Mouse (Mus musculus): Measurements from ENCODE around the gene Mcm3ap. TPM values are rescaled to one million over a fixed set of nuclear protein-coding genes. Genes with fewer than 3 reads are reported as not detected.
A peak's percentile ranks its signal among the peaks of the same experiment; 100 is the strongest.

Gene Mcm3ap
- total and polyA plus RNA-seq, 2 experiments: 11.4 to 13.6 TPM

- Histone ChIP-seq H3K27me3 (ENCODE audit: control insufficient read depth, insufficient read depth, low read length) (no peaks in the 10 kb centered on the region), H3K4me3 (ENCODE audit: insufficient read depth, low read depth, low read length) (peak within 1 kb of the TSS; percentile 83), H3K36me3 (ENCODE audit: control insufficient read depth, insufficient read depth, low read length) (no peaks in the 10 kb centered on the region), H3K27ac (replicated peaks; ENCODE audit: insufficient read depth, low read depth, low read length) (peak within 1 kb of the TSS; percentile 82), H3K9ac (ENCODE audit: low read depth, low read length) (peak within 1 kb of the TSS; percentile 68), H3K79me2 (ENCODE audit: control insufficient read depth, insufficient read depth, low read length) (peaks cover 8% of the 10 kb centered on the region), H3K4me1 (ENCODE audit: control insufficient read depth, insufficient read depth, low read length) (peaks cover 6% of the 10 kb centered on the region)
- peak; percentile 89 for DNase-seq (ENCODE audit: extremely low read depth, low read depth, low spot score)
- 0 out of 2 replicates have a peak, but pooled peaks have one; percentile 69 for TF ChIP-seq POLR2A (IDR thresholded peaks at IDR 0.05; ENCODE audit: extremely low read depth, insufficient read depth, low read length)
- TF ChIP-seq CTCF (IDR thresholded peaks at IDR 0.05; ENCODE audit: low read depth, low read length): peak; percentile 86
- WGBS: under 1% methylated on average over 78 of the region's 78 CpGs
Measured at GRCm38 (mm10) chr10:76442178-76443088, 26.3 kb upstream of the Mcm3ap start, which contains the start of gene Pcnt. TSS of gene Pcnt (minus strand) at chr10:76442786.

DNA sequence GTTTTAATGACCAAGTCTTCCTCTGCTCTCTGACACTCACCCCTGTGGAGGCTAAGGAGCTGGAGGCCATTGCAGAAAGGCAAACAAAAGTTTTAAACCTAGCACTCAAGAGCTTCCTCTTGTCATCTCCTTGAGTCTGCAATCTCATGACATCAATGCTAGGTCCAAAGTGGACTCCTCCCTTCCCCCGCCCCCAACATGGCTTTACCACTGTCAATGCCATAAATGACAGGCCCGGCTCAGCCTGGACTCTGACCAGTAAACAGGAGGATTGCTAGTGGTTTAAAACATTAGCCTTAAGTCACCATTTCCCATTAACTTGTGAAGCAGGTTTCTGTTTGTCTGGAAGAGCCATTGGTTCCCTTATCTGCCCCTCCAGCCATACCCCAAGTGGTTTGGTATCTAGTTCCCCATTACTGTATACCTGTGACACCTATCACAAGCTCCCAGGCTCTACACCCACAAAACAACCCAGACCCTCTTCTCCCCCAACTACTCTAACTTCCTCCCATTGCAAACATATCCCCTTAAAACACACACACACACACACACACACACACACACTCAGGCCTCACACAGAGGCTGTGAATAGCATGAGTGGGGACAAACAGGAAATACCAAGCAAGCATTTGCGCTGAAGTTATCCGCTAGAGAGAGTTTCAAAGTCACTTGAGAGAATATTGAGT lies 22.6 kb upstream of the Mcm3ap start:
- WGBS: 58% methylated on average over 4 of the region's 4 CpGs
- Histone ChIP-seq H3K4me3 (ENCODE audit: insufficient read depth, low read depth, low read length) (no peak overlapping the region), H3K27me3 (ENCODE audit: control insufficient read depth, insufficient read depth, low read length) (no peaks in the 10 kb centered on the region), H3K27ac (replicated peaks; ENCODE audit: insufficient read depth, low read depth, low read length) (no peak overlapping the region), H3K9ac (ENCODE audit: low read depth, low read length) (no peak overlapping the region), H3K4me1 (ENCODE audit: control insufficient read depth, insufficient read depth, low read length) (peaks cover 6% of the 10 kb centered on the region), H3K36me3 (ENCODE audit: control insufficient read depth, insufficient read depth, low read length) (no peaks in the 10 kb centered on the region), H3K79me2 (ENCODE audit: control insufficient read depth, insufficient read depth, low read length) (peaks cover 5% of the 10 kb centered on the region)
- DNase-seq (ENCODE audit: extremely low read depth, low read depth, low spot score): peak; percentile 12
- TF ChIP-seq POLR2A (IDR thresholded peaks at IDR 0.05; ENCODE audit: extremely low read depth, insufficient read depth, low read length): no peak
- no peak for TF ChIP-seq CTCF (IDR thresholded peaks at IDR 0.05; ENCODE audit: low read depth, low read length)

- no peaks in the 10 kb centered on the region for H3K27me3 ChIP-seq (ENCODE audit: control insufficient read depth, insufficient read depth, low read length)
- 79% methylated on average over 15 of the region's 15 CpGs for WGBS
- no peak for DNase-seq (ENCODE audit: extremely low read depth, low read depth, low spot score)
- no peaks in the 10 kb centered on the region for H3K36me3 ChIP-seq (ENCODE audit: control insufficient read depth, insufficient read depth, low read length)
- no peak overlapping the region for H3K9ac ChIP-seq (ENCODE audit: low read depth, low read length)
- H3K4me1 ChIP-seq (ENCODE audit: control insufficient read depth, insufficient read depth, low read length): peaks cover 4% of the 10 kb centered on the region
- H3K4me3 ChIP-seq (ENCODE audit: insufficient read depth, low read depth, low read length): no peak overlapping the region
- H3K79me2 ChIP-seq (ENCODE audit: control insufficient read depth, insufficient read depth, low read length): no peaks in the 10 kb centered on the region
- H3K27ac ChIP-seq (replicated peaks; ENCODE audit: insufficient read depth, low read depth, low read length): no peak overlapping the region
- TF ChIP-seq CTCF (IDR thresholded peaks at IDR 0.05; ENCODE audit: low read depth, low read length): no peak
- TF ChIP-seq POLR2A (IDR thresholded peaks at IDR 0.05; ENCODE audit: extremely low read depth, insufficient read depth, low read length): no peak
Measured at GRCm38 (mm10) chr10:76447406-76448229, 21.1 kb upstream of the Mcm3ap start.

- Histone ChIP-seq H3K36me3 (ENCODE audit: control insufficient read depth, insufficient read depth, low read length) (no peaks in the 10 kb centered on the region), H3K27ac (replicated peaks; ENCODE audit: insufficient read depth, low read depth, low read length) (no peak within 1 kb of the TSS), H3K4me1 (ENCODE audit: control insufficient read depth, insufficient read depth, low read length) (no peaks in the 10 kb centered on the region), H3K9ac (ENCODE audit: low read depth, low read length) (no peak within 1 kb of the TSS), H3K27me3 (ENCODE audit: control insufficient read depth, insufficient read depth, low read length) (no peaks in the 10 kb centered on the region), H3K79me2 (ENCODE audit: control insufficient read depth, insufficient read depth, low read length) (no peaks in the 10 kb centered on the region), H3K4me3 (ENCODE audit: insufficient read depth, low read depth, low read length) (no peak within 1 kb of the TSS)
- DNase-seq (ENCODE audit: extremely low read depth, low read depth, low spot score): no peak
- WGBS: 75% methylated on average over 5 of the region's 5 CpGs
- TF ChIP-seq POLR2A (IDR thresholded peaks at IDR 0.05; ENCODE audit: extremely low read depth, insufficient read depth, low read length) (no peak), CTCF (IDR thresholded peaks at IDR 0.05; ENCODE audit: low read depth, low read length) (no peak)
Measured at GRCm38 (mm10) chr10:76448851-76449250, 19.9 kb upstream of the Mcm3ap start, which contains the start of gene 2610028H24Rik. TSS of gene 2610028H24Rik (plus strand) at chr10:76449081.

- no peaks in the 10 kb centered on the region for H3K79me2 ChIP-seq (ENCODE audit: control insufficient read depth, insufficient read depth, low read length)
- H3K27ac ChIP-seq (replicated peaks; ENCODE audit: insufficient read depth, low read depth, low read length): no peak overlapping the region
- peak; percentile 19 for DNase-seq (ENCODE audit: extremely low read depth, low read depth, low spot score)
- 49% methylated on average over 5 of the region's 5 CpGs for WGBS
- no peaks in the 10 kb centered on the region for H3K4me1 ChIP-seq (ENCODE audit: control insufficient read depth, insufficient read depth, low read length)
- H3K9ac ChIP-seq (ENCODE audit: low read depth, low read length): no peak overlapping the region
- no peak overlapping the region for H3K4me3 ChIP-seq (ENCODE audit: insufficient read depth, low read depth, low read length)
- no peaks in the 10 kb centered on the region for H3K36me3 ChIP-seq (ENCODE audit: control insufficient read depth, insufficient read depth, low read length)
- TF ChIP-seq CTCF (IDR thresholded peaks at IDR 0.05; ENCODE audit: low read depth, low read length) (peak; percentile 80), POLR2A (IDR thresholded peaks at IDR 0.05; ENCODE audit: extremely low read depth, insufficient read depth, low read length) (no peak)
- H3K27me3 ChIP-seq (ENCODE audit: control insufficient read depth, insufficient read depth, low read length): no peaks in the 10 kb centered on the region
Measured at GRCm38 (mm10) chr10:76455289-76455688, 13.4 kb upstream of the Mcm3ap start.
